Mouse (Mus musculus) T-helper 1 cell (primary cell): ENCODE measurements around the gene Lrrc49.

ENCODE experiments used
- in situ Hi-C: fragments of 300-600 bp; cut with MboI, MseI; formaldehyde crosslinking; loops from one replicate; pipeline ENCODE4 v1.15.1; 2025; ENCODE audit warnings: high pct_unique_total_duplicates

The Lrrc49 gene

GRCm38 (mm10) chr9:60543422-60544015, 144.4 kb downstream of the Lrrc49 start:
- in situ Hi-C loops, result no loop called here

GRCm38 (mm10) chr9:60530310-60530709, 157.6 kb downstream of the Lrrc49 start:
- in situ Hi-C loops, result no loop called here

GRCm38 (mm10) chr9:60529348-60530243, 158.4 kb downstream of the Lrrc49 start:
- in situ Hi-C loops, result no loop called here

GRCm38 (mm10) chr9:60528269-60528668, 159.7 kb downstream of the Lrrc49 start:
- in situ Hi-C loops, result no loop called here

- in situ Hi-C loops, result no loop called here
These were observed 160.1 kb downstream of the Lrrc49 start for GRCm38 (mm10) chr9:60527836-60528235.

- in situ Hi-C loops, result no loop called here
These were observed 160.9 kb downstream of the Lrrc49 start for GRCm38 (mm10) chr9:60527051-60527450.

- in situ Hi-C loops, result no loop called here
These were observed 161.8 kb downstream of the Lrrc49 start for GRCm38 (mm10) chr9:60526195-60526594.

GRCm38 (mm10) chr9:60521806-60522264, 166.1 kb downstream of the Lrrc49 start, which contains the start of gene Thsd4:
Gene Thsd4, minus strand, starts transcription at chr9:60522046.
- in situ Hi-C loops, result no loop called here

- in situ Hi-C loops, result no loop called here
These were observed 166.8 kb downstream of the Lrrc49 start for GRCm38 (mm10) chr9:60521143-60521542.

GRCm38 (mm10) chr9:60519601-60520000, 168.4 kb downstream of the Lrrc49 start:
- in situ Hi-C loops, result no loop called here
